Mouse (Mus musculus): ENCODE measurements around the gene Mknk1.
A peak's percentile ranks its signal among the peaks of the same experiment; 100 is the strongest.

Mknk1 gene

DNA sequence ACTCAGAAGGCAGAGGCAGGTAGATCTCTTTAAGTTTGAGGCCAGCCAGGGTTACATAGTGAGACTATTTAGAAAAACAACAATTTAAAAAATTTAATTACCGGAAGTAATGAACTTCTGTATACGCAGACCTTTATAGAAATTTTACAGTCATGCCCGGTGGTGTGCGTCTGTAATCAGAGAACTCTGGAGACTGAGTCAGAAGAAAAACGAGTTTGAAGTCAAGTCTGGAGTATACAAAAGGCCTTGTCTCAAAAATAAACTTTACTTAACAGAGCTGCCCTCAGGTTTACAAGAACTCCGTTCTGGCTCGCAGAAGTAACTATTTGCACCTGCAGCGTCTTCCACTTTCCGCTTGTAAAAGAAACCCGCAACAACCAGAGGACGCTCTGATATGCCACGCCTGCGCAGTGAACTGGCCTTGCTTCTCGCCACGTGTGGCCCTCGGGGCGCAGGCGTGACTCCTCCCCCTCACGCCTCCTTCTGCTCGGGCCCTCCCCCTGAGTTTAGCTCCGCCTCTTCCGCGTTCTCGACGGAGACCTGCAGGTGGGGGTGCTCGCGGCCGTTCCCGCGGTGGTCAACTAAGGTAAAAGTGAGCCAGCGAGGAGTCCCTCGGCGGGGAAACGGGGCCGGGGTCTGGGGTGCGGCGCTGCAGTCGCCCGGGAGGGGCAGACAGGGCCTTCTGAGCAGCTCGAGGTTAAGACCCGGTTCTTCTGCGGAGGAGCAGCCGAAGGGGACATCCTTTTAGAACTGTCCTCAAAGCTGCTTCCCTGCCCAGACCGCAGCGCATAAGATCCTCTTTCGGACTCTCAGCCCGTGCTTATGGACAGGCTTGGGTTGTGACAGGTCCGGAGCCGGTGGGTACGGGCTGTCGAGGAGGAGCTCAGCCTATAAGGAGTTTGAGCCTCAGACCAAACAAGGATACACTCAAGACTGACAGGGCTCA is at the start of gene Mknk1:
TSS of gene Mknk1 (plus strand) at position 503 of the 946 bp plus-strand sequence.
- DNase-seq (ENCODE audit: low read depth, low spot score): peak; percentile 90

DNA sequence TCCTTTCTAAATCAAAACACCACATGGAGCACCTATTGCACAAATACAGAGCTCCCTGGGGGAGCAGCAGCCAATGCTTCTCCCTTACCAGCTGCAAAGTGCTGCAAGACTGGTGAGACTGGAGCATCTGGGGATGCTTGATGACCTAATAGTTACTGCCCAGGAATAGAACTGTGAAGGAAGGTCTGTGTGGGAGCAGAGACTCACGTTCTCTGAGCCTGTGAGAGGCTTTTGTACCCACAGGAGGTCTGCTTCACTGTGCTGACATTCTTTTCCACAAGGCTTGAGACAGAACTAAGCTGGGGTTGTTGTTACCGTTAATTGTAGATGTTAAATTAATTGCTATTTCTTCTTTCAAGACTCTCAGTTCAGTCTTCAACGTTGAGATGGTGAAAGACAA is 48.1 kb upstream of the Mknk1 start:
- no peak for DNase-seq (ENCODE audit: low read depth, low spot score)

DNA sequence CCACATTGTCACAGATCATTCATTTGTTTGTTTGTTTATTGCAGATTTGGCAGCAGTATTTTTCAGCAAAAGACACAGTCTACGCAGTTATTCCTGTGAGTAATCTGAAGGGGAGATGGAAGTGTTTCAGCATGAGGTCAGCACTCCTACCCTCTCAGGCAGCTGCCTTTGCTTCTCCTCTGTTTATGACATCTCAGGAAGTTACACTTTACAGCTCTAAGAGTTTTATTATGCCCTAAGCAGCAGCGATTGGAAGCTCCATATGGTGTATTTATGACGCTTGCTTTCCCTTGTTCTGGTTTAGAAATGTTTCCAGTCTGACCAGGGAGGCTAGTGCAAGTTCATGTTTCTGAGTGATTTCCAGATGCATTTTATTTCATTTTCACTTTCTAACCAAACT is 43.6 kb upstream of the Mknk1 start:
- no peak for DNase-seq (ENCODE audit: low read depth, low spot score)

DNA sequence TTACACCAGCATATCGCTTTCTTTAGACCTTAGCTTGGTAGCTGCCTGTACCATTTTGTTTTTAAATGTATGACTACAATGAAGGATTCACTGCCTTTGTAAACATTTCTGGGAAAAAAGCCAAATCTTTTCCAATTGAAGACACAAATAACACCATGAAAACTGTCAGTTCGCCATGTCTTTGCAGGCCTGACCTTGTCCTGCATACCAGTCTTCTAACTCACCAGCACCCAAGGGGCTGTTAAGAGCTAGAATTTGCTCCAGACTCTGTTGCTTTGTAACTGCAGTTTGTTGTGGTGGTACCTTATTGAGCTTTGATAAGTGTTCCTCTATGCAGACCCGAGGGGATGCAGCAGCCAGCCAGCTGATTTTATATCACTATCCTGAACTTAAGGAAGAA is 39.0 kb upstream of the Mknk1 start:
- no peak for DNase-seq (ENCODE audit: low read depth, low spot score)

DNA sequence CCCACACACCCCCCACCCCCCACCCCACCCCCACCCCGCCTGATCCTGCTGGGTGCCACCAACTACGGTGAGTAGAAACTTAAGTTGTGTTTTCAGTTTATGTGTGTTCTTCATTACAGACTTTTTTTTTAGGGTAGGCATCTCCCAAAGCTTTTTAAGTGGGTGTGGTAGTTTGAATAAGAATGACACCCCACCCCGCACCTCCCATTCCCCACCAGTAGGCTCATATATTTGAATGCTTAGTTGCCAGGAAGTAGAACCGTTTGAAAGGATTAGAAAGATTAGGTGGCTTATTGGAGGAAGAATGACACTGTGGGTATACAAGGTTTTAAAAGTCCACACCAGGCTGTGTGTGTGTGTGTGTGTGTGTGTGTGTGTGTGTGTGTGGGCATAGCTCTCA is 26.7 kb upstream of the Mknk1 start:
- DNase-seq (ENCODE audit: low read depth, low spot score): no peak

DNA sequence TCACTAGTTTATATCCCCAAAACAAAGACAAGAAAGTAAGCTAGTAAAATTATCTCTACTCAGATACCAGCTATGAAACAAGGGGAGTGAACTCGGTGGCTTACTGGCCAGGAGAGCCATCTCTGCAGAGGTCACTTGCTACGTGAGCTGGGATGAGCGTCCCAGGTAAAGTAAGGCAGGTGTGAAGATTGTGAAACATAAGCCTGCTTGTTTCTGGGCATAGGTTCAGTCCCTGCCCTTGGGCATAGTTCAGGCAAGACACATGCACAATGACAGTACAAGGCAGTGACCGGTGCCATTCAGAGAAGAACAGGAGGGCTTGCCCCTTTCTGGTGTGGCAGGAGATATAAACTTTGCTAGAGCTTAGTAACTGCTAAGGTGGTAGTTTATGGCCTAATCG is 23.4 kb upstream of the Mknk1 start:
- DNase-seq (ENCODE audit: low read depth, low spot score): no peak

DNA sequence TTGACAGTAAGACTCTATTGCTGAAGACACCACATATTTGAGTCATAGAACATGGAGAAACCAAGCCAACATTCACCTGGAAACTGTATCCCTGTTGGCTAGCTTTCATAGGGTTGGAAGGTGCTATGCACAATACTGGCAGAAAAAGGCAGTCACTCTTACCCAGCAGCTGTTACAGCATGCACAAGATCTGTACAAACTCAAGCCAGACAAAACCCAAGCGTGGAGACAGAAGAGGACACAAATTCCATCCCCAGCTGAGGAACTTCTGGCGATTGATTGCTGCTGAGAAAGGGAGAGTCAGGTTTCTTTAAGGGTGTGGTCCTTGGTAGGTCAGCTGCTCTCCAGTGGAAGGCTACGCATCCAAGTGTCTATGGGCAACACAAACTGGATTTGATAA is 18.8 kb upstream of the Mknk1 start:
- DNase-seq (ENCODE audit: low read depth, low spot score): no peak

DNA sequence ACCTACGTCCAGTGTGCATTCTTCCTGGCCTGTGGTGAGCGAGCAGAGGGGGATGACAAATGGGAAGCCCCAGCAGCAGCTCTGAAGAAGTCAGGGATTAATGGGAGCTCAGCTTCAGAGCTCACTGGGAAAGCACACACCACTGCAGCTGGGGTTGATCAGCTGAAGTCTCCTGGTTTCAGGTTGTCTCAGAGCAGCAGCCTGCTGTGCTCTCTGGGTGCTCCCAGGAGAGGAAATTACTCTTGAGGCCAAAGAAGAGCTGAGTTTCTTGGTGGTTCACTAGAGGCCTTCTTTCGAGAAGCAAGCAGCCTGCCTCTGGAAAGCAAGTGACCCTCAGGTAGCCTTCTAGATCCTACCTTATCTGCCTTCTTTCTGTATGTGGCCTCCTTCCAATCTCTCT is 18.1 kb upstream of the Mknk1 start:
- DNase-seq (ENCODE audit: low read depth, low spot score): no peak

DNA sequence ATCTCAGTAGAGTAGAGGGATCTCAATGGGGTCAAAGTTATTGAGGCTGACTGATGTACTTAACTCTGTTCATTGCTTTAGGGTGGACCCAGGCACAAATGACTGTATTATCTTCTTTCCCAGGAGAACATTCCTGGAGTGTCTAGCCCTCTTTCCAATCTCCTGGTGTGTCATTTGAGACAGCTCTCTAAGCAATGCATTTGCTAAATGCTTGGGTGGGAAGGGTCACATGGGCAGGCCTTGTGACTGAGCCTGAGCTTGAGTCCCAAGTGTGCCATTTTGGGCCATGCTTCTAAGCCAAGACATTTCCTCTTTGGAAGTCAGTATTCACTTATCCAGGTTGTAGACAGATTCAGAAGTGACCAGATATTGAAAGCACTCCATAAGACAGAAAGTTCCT is 17.6 kb upstream of the Mknk1 start:
- DNase-seq (ENCODE audit: low read depth, low spot score): no peak

DNA sequence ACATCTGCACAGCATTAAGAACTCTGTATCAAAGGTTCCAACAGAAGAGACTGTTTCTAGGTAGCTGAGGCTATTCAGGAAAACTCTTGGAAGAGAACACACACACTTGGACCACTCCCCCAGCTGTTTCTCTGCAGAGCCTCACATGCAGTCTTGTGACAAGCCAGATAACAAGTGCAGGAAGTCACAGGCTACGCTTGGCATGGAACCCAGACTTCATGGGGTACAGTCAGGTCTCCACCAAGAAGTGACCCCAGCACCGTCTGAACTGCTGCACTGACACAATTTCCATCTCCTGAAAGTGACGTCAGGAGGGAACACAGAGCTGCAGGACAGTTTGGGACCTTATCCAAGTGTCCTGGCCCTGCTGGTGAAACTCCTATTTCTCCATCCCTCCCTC is 17.1 kb upstream of the Mknk1 start:
- DNase-seq (ENCODE audit: low read depth, low spot score): no peak

DNA sequence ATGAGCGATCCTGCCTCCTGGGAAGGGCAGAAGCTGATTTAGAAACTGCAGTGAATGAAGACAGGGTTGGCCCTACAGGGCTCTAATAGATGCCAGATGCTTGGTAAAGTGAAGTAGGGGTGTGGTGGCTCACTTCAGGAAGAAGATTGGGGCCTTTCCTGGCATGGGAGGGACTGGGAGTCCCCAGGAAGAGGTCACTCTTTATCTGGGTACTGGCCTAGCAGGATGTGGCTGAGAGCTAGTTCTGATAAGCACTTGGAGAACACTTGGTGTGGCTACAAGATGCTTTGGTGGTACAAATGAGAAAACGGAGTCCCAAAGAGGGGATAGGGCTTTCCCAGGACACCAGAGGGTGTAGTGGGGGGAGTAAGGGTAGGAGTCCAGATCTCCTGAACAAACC is 14.8 kb upstream of the Mknk1 start:
- no peak for DNase-seq (ENCODE audit: low read depth, low spot score)

DNA sequence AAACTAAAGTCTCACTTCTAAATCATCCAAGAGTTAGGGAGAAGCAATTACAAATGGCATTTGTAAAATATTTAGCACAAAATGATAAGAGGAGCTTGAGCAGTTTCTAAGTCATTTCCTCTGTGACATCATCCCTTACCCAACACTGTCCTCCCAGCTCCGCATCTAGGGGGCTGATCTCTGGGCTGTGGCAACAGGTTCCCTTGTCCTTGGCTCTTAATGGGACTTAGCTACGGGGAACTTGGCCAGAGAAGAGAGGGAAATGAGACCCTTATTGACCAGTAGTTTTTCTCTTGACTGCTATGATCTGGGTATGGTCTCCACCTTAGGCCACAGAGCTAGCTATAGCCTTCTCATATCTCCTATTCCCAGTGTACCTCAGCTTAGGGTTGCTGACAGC is 13.7 kb upstream of the Mknk1 start:
- no peak for DNase-seq (ENCODE audit: low read depth, low spot score)

DNA sequence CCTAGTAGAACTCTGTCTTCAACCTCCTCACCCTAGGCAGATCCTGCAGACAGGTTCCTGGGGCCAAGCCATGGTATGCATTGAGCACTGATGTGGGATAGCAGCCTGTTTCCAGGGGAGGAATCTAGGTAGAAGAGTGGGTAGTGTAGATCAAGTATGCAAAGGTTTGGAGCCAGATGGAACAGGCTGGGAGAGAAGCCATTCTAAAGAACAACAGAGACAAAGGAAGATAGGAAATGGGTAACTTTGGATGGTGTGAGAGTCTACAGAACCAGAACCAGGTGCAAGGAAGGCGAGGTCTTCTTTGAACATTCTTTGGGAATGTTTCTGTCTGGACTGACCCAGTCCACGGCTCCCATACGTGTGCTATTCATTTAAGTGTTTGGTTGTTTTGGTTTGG is 11.9 kb upstream of the Mknk1 start:
- DNase-seq (ENCODE audit: low read depth, low spot score): no peak

DNA sequence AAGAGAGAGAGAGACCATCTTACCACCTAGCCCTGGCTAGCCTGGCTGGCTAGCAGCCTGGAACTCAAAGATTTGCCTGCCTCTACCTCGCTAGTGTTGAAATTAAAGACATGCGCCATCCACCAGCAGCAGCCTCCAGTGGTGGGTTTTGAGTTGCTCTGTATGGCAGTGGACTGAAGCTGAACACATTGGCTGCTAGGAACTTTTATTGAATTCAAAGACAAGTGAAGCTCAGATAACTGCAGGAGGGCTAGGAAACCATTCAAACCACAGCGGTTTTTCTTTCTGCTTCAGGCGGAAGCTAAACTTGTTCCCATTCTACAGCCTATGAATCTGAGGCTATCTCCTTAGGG is 11.5 kb upstream of the Mknk1 start:
- no peak for DNase-seq (ENCODE audit: low read depth, low spot score)

DNA sequence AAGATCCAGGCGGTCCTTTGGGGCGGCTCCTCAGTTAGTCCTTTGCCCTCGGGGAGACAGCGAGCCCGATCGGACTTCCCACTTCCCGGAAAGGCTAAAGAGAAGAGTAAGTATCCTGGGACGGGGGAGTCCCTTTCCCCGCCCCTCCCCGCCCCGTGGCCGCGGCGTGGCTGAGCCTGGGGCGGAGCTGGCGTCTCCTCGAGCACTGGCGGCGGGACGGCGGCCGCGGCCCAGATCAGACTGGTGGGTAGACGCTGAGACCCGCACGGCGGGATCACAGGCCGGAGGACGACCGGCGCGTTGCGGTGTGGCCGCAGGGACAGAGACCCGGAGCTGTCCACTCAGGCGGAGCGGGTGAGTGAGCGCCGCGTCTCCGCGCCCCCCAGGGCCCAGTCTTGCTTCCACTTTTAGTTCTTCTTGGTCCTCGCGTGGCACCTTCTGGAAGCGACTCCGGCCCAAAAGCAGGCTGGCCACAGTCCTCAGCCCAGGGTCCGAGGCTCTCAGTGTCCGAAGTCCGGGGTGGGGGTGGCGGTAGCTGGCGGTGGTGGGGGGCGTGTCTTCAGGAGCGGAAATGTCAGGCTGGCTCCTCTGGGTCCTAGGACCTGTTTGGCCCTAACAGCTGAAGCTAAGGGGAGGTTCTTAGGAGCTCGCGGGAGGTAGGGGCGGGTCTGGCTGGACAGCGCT is 11.0 kb upstream of the Mknk1 start, which contains the start of gene Mob3c:
TSS of gene Mob3c (plus strand) at position 205 of the 684 bp plus-strand sequence.
- peak; percentile 62 for DNase-seq (ENCODE audit: low read depth, low spot score)

DNA sequence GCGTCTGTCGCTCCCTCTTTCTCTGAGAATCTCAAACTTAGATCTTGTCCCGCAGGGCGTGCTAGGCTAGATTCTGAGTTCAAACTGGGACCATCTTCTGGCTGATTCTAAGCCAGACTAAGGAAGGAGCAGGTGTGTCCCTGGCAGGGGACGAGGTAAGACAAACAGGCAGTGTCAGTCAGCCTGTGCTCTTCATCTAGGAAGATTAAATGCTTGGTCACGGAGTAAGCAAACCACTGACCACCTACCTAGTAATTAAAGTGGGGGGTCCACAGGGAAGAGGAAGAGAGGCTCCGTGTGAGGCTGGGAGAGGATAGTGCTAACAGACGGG is 10.5 kb upstream of the Mknk1 start:
- DNase-seq (ENCODE audit: low read depth, low spot score): no peak

DNA sequence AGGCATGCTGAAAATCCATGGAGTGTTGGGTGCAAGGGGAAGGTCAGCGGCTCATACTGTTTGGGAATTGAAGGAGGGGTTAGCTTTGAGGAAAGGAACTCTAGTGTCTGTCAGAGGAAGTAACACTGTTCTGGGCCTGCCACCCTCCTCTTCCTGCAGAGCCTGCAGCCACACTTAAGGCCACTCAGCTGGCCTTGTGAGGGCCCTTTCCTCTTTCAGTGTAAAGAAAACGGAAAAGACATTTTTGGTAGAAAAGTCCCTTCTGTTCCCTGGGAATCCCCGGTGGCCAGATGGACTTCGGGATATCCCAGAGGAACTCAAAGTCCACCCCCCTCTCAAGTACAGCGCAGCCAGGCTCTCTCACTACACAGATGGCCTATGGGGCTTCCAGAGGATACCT is 8.5 kb upstream of the Mknk1 start:
- DNase-seq (ENCODE audit: low read depth, low spot score): no peak

DNA sequence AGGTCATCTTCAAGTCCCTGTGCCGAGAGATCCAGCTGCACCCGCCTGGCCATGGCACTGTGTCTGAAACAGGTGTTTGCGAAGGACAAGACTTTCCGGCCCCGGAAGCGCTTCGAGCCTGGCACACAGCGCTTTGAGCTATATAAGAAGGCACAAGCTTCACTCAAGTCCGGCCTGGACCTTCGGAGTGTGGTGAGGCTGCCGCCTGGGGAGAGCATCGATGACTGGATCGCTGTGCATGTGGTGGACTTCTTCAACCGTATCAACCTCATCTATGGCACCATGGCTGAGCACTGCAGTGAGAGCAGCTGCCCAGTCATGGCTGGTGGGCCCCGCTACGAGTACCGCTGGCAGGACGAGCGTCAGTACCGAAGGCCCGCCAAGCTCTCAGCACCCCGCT is 7.8 kb upstream of the Mknk1 start:
- DNase-seq (ENCODE audit: low read depth, low spot score): no peak

DNA sequence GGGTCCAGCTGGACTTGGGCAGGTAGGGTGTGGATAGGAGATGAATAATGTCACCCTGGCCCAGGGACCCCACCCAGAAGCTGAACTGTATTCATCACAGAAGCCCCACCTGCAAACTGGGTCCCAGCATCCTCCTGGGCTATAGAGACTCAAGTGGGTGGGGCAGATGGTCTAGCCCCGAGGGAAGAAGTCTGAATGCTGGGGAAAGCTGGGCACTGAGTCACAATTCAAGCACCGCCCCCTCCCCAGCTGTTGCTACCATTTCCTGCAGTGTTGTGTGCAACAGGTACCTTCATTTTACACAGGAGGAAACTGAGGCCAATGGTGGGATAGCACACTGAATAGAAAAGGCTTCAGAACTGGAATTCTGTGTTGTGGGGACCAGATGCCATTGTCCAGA is 7.0 kb upstream of the Mknk1 start:
- DNase-seq (ENCODE audit: low read depth, low spot score): no peak

DNA sequence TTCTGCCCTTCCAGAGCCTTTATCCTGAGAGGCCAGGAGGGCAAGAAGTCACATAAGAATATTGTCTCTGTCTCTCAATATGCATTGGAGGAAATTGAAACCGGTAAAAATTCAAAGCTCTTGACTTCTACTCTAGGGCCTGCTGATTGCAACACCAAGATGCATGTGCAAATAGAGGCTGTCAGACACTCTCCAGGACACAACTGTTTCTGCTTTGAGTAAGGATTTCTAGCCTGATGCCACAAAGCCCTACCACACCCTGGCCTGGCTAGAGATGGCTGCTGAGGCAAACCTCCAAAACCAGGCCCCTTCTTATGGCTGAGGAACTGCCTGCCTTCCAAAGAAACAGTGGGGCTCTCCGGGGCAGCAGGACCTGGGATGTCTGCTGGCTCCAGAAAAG is 3.4 kb upstream of the Mknk1 start:
- no peak for DNase-seq (ENCODE audit: low read depth, low spot score)

DNA sequence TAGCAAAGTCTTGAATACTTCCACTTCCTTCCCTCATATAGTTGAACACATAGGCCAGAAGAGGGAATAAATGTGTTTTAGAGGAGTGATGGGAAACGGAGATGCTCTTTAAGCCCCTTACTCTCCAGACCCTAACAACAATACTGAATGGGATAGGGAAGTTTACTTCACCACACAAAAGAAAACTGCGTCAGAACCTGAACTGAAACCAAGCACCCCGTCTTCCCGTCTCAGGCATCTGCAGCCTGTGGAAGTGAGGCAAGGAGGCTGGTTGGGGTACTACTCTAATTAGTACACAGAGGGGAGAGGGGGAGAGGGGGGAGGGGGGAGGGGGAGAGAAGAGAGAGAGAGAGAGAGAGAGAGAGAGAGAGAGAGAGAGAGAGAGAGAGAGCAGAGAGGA is 802 bp upstream of the Mknk1 start:
- DNase-seq (ENCODE audit: low read depth, low spot score): no peak

DNA sequence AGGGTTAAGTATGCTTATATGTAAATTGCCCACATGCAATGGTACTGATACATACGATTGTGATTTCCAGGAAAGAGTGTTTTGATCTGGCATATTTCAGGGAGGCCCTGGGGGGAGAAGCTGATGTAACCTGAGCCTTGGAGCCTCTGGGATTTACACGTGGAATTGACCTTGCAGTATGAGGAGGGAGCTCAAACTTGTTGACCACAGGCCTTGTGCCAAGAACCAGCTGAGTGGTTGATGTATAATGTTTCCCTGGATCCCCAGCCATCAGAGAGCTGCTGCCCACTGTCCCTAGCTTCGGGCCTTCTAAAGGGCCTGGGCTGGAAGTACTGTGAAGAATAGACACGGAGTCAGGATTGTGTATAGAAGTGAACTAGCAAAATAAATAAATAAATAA is 958 bp downstream of the Mknk1 start:
- no peak for DNase-seq (ENCODE audit: low read depth, low spot score)

DNA sequence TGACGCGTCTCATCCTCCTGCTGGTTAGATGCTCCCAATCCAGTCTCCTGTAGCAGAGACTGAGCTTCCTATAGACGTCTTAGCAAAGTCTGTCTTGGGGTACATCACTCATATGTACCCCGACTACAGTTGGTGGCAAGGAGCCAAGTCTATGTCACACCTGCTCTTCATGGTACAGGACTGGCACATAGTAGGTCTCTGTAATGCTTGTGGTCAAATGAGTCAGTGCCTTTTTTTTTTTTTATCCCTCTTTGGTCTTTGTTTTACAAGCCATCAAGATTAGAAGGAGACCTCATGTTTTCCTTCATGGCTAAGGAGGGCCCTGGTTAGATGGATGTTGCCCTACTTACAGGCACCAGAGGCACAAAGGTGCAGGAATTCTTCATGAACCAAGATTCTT is 1.8 kb downstream of the Mknk1 start:
- DNase-seq (ENCODE audit: low read depth, low spot score): no peak
